Mouse (Mus musculus): ENCODE data around the gene Lgals2.

Gene Lgals2

GRCm38 (mm10) chr15:78843581-78844469 is 11.5 kb downstream of the Lgals2 start:
- no peak for DNase-seq (ENCODE audit: low spot score)

- peak; percentile 87 for DNase-seq (ENCODE audit: low spot score)
These were observed 12.8 kb downstream of the Lgals2 start, which contains the start of gene Cdc42ep1 for GRCm38 (mm10) chr15:78842371-78843163. Gene Cdc42ep1, plus strand, starts transcription at chr15:78842624.

GRCm38 (mm10) chr15:78841161-78841790 is 14.1 kb downstream of the Lgals2 start:
- DNase-seq (ENCODE audit: low spot score), result no peak

GRCm38 (mm10) chr15:78840751-78841150 is 14.6 kb downstream of the Lgals2 start:
- no peak for DNase-seq (ENCODE audit: low spot score)

GRCm38 (mm10) chr15:78840241-78840640 is 15.1 kb downstream of the Lgals2 start:
- DNase-seq (ENCODE audit: low spot score), result peak; percentile 75

GRCm38 (mm10) chr15:78839744-78840143 is 15.6 kb downstream of the Lgals2 start:
- no peak for DNase-seq (ENCODE audit: low spot score)

- peak; percentile 84 for DNase-seq (ENCODE audit: low spot score)
These were observed 19.2 kb downstream of the Lgals2 start for GRCm38 (mm10) chr15:78836086-78836621.

GRCm38 (mm10) chr15:78835200-78836085 is 19.9 kb downstream of the Lgals2 start:
- peak; percentile 77 for DNase-seq (ENCODE audit: low spot score)

GRCm38 (mm10) chr15:78834233-78835005 is 20.9 kb downstream of the Lgals2 start:
- DNase-seq (ENCODE audit: low spot score), result no peak

GRCm38 (mm10) chr15:78833582-78833981 is 21.7 kb downstream of the Lgals2 start:
- DNase-seq (ENCODE audit: low spot score), result no peak

- peak; percentile 90 for DNase-seq (ENCODE audit: low spot score)
These were observed 22.6 kb downstream of the Lgals2 start for GRCm38 (mm10) chr15:78832701-78833123.

- peak; percentile 72 for DNase-seq (ENCODE audit: low spot score)
These were observed 23.3 kb downstream of the Lgals2 start for GRCm38 (mm10) chr15:78831720-78832657.

GRCm38 (mm10) chr15:78830742-78831719 is 24.3 kb downstream of the Lgals2 start:
- DNase-seq (ENCODE audit: low spot score), result no peak

GRCm38 (mm10) chr15:78829636-78830035 is 25.7 kb downstream of the Lgals2 start:
- no peak for DNase-seq (ENCODE audit: low spot score)

- no peak for DNase-seq (ENCODE audit: low spot score)
These were observed 27.0 kb downstream of the Lgals2 start for GRCm38 (mm10) chr15:78828315-78828714.

- DNase-seq (ENCODE audit: low spot score), result peak; percentile 78
These were observed 28.8 kb downstream of the Lgals2 start for GRCm38 (mm10) chr15:78826213-78827204.

- DNase-seq (ENCODE audit: low spot score), result no peak
These were observed 39.3 kb downstream of the Lgals2 start for GRCm38 (mm10) chr15:78816074-78816391.

All from lung, postnatal 25 days (tissue).